Mouse (Mus musculus) CD8-positive naive resting alpha-beta T cell, adult 57 days (primary cell): Measurements from ENCODE around the gene Col18a1. TPM values are rescaled to one million over a fixed set of nuclear protein-coding genes. Genes with fewer than 3 reads are reported as not detected.

Experiments used
- total RNA-seq: library from RNA; stranded (reverse); gene quantifications from one replicate; pipeline ENCODE4 v1.2.4, GENCODE M21; 2023

Col18a1 gene
- total RNA-seq = not detected

DNA sequence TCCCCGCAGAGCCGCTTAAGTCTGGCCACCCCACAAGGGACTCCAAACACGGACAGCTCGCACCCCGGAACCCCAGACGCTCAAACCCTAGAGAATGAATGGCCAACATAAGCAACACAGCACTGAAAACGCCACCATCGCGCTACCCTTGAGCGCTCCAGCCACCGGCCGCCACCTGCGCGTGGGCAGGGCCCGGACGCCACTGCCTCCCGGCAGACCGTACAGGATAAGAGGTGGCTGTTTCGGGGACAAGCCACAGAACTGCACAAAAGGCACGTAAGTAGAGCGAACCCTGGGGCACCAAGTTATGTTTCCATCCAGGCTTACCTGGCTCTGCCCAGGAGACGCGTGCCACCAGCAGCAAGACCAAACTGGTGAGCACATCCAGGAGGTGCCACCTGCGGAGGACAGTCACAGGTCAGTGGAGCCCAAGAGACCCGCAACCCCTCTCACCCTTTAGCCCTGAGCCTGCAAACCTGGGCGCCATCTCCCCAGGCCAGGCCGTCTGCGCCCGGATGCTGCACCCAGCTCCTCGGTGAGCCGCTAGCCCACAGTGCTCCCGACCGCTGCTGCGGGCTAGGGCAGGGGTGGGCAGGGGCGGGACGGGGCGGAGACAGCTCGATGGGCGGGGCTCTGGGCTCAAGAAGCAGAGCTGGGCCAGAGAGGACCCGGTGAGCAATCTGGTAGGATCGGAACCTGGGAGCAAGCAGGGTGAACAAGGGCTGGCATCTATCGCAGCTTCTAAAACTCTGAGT is at the start of gene Col18a1:
Col18a1 (minus strand) TSS at position 586 of the 755 bp plus-strand sequence.

DNA sequence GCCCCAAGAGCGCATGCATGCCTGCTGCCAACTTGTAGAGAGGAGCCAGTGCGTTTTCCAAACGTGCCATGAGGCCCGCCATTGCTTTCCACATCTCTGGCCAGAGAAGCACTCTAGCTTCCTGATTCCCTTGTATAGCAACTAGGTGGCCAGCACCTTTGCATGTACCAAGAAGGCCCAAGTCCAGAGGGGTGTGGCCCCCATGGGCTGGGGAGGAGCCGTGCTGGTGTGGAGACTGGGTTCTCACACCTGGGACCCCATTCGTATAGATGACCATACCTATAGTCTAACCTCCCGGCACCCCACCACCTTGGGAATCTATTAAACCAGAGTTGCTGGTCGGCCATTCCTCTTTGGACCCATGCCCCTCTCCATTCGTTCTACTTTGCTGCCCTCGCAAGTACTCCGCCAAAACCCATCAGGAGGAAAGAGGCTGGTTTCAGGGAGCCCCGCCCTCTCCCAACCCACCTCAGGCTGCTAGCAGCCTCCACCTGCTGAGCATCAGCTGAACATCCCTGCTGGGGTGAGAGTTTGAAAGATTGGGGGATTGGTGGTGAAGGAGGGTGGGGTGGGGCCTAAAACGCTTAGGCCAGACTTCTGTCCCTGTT is 134.5 kb downstream of the Col18a1 start, which contains the start of gene Slc19a1:
Slc19a1 (plus strand) TSS at position 474 of the 608 bp plus-strand sequence.

Other genes with a start within 250 kb of the Col18a1 start
- gene Pcbp3, start 204.7 kb downstream of the Col18a1 start, total RNA-seq = 17.1 TPM
- gene Slc19a1, start 134.3 kb downstream of the Col18a1 start, total RNA-seq = 19.2 TPM
- 34.0 TPM for gene Pofut2, start 92.7 kb upstream of the Col18a1 start, total RNA-seq